Mouse (Mus musculus): ENCODE results near the gene Cacnb3. TPM values are rescaled to one million over a fixed set of nuclear protein-coding genes. Genes with fewer than 3 reads are reported as not detected.

Cacnb3 gene
- 0.22 TPM for polyA plus RNA-seq (2017; shearing (Covaris generic))

GRCm38 (mm10) chr15:98630540-98630939 is at the start of gene Cacnb3:
TSS of gene Cacnb3 (plus strand) at chr15:98630840.

GRCm38 (mm10) chr15:98609331-98610130 is 21.1 kb upstream of the Cacnb3 start, which contains the start of gene Adcy6:
TSS of gene Adcy6 (minus strand) at chr15:98610076.

GRCm38 (mm10) chr15:98662567-98663545 is 32.2 kb downstream of the Cacnb3 start, which contains the start of gene Ddx23:
TSS of gene Ddx23 (minus strand) at chr15:98662894.

GRCm38 (mm10) chr15:98676940-98677728 is 46.5 kb downstream of the Cacnb3 start, which contains the start of gene Rnd1:
TSS of gene Rnd1 (minus strand) at chr15:98677461.

Other genes starting within 250 kb of the Cacnb3 start
- gene Olfr283, start 249.9 kb upstream of the Cacnb3 start, polyA plus RNA-seq (2017; shearing (Covaris generic)) = not detected
- gene Olfr282, start 199.6 kb upstream of the Cacnb3 start, polyA plus RNA-seq (2017; shearing (Covaris generic)) = not detected
- gene Olfr281, start 178.3 kb upstream of the Cacnb3 start, polyA plus RNA-seq (2017; shearing (Covaris generic)) = not detected
- not detected for gene OR5BS1P, start 160.9 kb upstream of the Cacnb3 start, polyA plus RNA-seq (2017; shearing (Covaris generic))
- not detected for gene Lalba, start 148.1 kb upstream of the Cacnb3 start, polyA plus RNA-seq (2017; shearing (Covaris generic))
- 0.06 TPM for gene Olfr279, start 138.4 kb upstream of the Cacnb3 start, polyA plus RNA-seq (2017; shearing (Covaris generic))
- gene Kansl2, start 96.6 kb upstream of the Cacnb3 start, polyA plus RNA-seq (2017; shearing (Covaris generic)) = 38.3 TPM
- gene Ccnt1, start 59.9 kb upstream of the Cacnb3 start, polyA plus RNA-seq (2017; shearing (Covaris generic)) = 80.8 TPM
- not detected for gene 4930415O20Rik, start 59.8 kb upstream of the Cacnb3 start, polyA plus RNA-seq (2017; shearing (Covaris generic))
- 2.6 TPM for gene Adcy6, start 20.8 kb upstream of the Cacnb3 start, polyA plus RNA-seq (2017; shearing (Covaris generic))
- gene Ddx23, start 32.1 kb downstream of the Cacnb3 start, polyA plus RNA-seq (2017; shearing (Covaris generic)) = 31.8 TPM
- gene Rnd1, start 46.6 kb downstream of the Cacnb3 start, polyA plus RNA-seq (2017; shearing (Covaris generic)) = 0.70 TPM
- not detected for gene Ccdc65, start 77.4 kb downstream of the Cacnb3 start, polyA plus RNA-seq (2017; shearing (Covaris generic))
- gene Fkbp11, start 97.4 kb downstream of the Cacnb3 start, polyA plus RNA-seq (2017; shearing (Covaris generic)) = 0.46 TPM
- 61.2 TPM for gene Arf3, start 132.4 kb downstream of the Cacnb3 start, polyA plus RNA-seq (2017; shearing (Covaris generic))
- 0.23 TPM for gene Wnt10b, start 147.3 kb downstream of the Cacnb3 start, polyA plus RNA-seq (2017; shearing (Covaris generic))
- gene Wnt1, start 159.0 kb downstream of the Cacnb3 start, polyA plus RNA-seq (2017; shearing (Covaris generic)) = not detected
- not detected for gene Ddn, start 178.7 kb downstream of the Cacnb3 start, polyA plus RNA-seq (2017; shearing (Covaris generic))
- 119 TPM for gene Prkag1, start 200.7 kb downstream of the Cacnb3 start, polyA plus RNA-seq (2017; shearing (Covaris generic))
- gene Kmt2d, start 240.4 kb downstream of the Cacnb3 start, polyA plus RNA-seq (2017; shearing (Covaris generic)) = 24.6 TPM

Data from activated CD4-positive, CD25-positive, alpha-beta regulatory T cell, adult 9 weeks (primary cell).